ENCODE assay signal across 19 mouse cellular contexts in the genomic region with DNA sequence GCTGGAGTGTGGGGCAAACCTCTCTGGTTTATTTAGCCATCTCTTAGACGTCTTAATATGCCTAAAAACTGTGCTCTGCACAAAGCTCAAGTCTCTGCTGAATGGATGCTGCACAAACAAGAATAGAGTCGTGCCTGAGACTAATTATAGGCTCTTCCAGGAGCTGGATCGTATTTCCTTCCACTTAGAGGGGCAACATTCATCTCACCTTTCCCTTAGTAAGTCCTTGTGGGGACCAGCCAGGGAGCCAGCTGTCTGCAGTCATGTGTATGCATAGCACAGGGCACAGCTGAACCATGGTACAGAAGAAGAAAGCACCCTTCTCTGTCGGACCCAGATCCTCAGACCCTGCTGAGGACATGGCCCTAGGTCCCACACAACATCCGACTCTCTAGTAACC.
A peak's percentile ranks its signal among the peaks of the same experiment; 100 is the strongest.
DNase-seq lines count a peak whose midpoint lies in the region; ATAC-seq lines count a peak whose summit lies in the region.
"Had no signal": no experiment of that assay in that cellular context is flagged by ENCODE, and none has a peak within 500 bp of the region (broad histone marks: within the 10 kb centered on the region; RNA-seq: fewer than 3 reads in every experiment).

No protein-coding gene starts in this region.

- H3K4me1 ChIP-seq in embryonic facial prominence, embryonic 14.5 days (ENCODE audit: control insufficient read depth, insufficient read depth, low read length) = peaks cover 37% of the 10 kb centered on the region
- peaks cover 46% of the 10 kb centered on the region for H3K4me1 ChIP-seq in limb, embryonic 12.5 days (replicated peaks)
- H3K4me1 ChIP-seq: megakaryocyte, embryonic 14.5 days had no signal

- H3K4me3 ChIP-seq in embryonic facial prominence, embryonic 14.5 days (ENCODE audit: low read depth, low read length) = no peak overlapping the region
- H3K4me3 ChIP-seq in limb, embryonic 12.5 days (replicated peaks) = no peak overlapping the region
- H3K4me3 ChIP-seq: hindbrain, embryonic 12.5 days; intestine, embryonic 15.5 days; limb, embryonic 15.5 days; megakaryocyte, embryonic 14.5 days had no signal

- no peak overlapping the region for H3K9ac ChIP-seq in embryonic facial prominence, embryonic 14.5 days (ENCODE audit: low read depth, low read length)
- H3K9ac ChIP-seq in limb, embryonic 12.5 days (replicated peaks) = no peak overlapping the region
- H3K9ac ChIP-seq: hindbrain, embryonic 12.5 days; intestine, embryonic 15.5 days; limb, embryonic 15.5 days had no signal

- no peak overlapping the region for H3K4me2 ChIP-seq in embryonic facial prominence, embryonic 14.5 days (ENCODE audit: low read depth, low read length)
- no peak overlapping the region; the same call in 1 of the 2 replicates for H3K4me2 ChIP-seq in limb, embryonic 12.5 days
- H3K4me2 ChIP-seq: hindbrain, embryonic 12.5 days; intestine, embryonic 15.5 days; limb, embryonic 15.5 days had no signal

- peak; percentile 80 for ATAC-seq in embryonic facial prominence, embryonic 14.5 days (ENCODE audit: low read depth)
- peak; percentile 26; the same call in 1 of the 2 replicates for ATAC-seq in limb, embryonic 12.5 days (ENCODE audit: insufficient number of reproducible peaks, insufficient read depth, low FRiP score, low TSS enrichment, low read depth)
- ATAC-seq: intestine, embryonic 15.5 days; midbrain, embryonic 16.5 days had no signal

- peak; percentile 93 for DNase-seq in heart, adult 11 months
- DNase-seq in heart, adult 8-10 months (ENCODE audit: low spot score) = no peak
- DNase-seq in embryo, embryonic 11 days = peak; percentile 48
- peak; percentile 81 for DNase-seq in embryonic facial prominence, embryonic 14.5 days (ENCODE audit: low spot score)
- DNase-seq in left cerebral cortex, adult 18-20 months (ENCODE audit: low spot score in 2 of 2) = no peak
- DNase-seq in left cerebral cortex, adult 8-10 months (ENCODE audit: low spot score in 2 of 2) = no peak
- DNase-seq: adrenal gland, postnatal 10 days; B cell, adult 2 months; cerebellum, adult 11-12 months; layer of hippocampus, postnatal 36 days; lung, postnatal 10 days; spleen, adult 18-20 months; thymus, adult 2 months had no signal

- no peaks in the 10 kb centered on the region for H3K36me3 ChIP-seq in embryonic facial prominence, embryonic 14.5 days (ENCODE audit: control insufficient read depth, insufficient read depth, low read length)
- no peaks in the 10 kb centered on the region for H3K36me3 ChIP-seq in limb, embryonic 12.5 days
- H3K36me3 ChIP-seq: hindbrain, embryonic 12.5 days; intestine, embryonic 15.5 days; limb, embryonic 15.5 days had no signal

- H3K27ac ChIP-seq in embryonic facial prominence, embryonic 14.5 days (replicated peaks; ENCODE audit: low read depth, low read length) = 0 out of 2 replicates have a peak overlapping the region, but pooled peaks have one; percentile 40
- H3K27ac ChIP-seq in limb, embryonic 12.5 days = peak overlapping the region; percentile 56; the same call in 1 of the 2 replicates
- H3K27ac ChIP-seq: hindbrain, embryonic 12.5 days; intestine, embryonic 15.5 days; limb, embryonic 15.5 days had no signal

- 13% methylated on average over 5 of the region's 5 CpGs for WGBS in embryonic facial prominence, embryonic 14.5 days
- WGBS in limb, embryonic 12.5 days = 12% methylated on average over 5 of the region's 5 CpGs

- H3K9me3 ChIP-seq in embryonic facial prominence, embryonic 14.5 days (ENCODE audit: control insufficient read depth, low read length) = no peaks in the 10 kb centered on the region
- H3K9me3 ChIP-seq in limb, embryonic 12.5 days = no peaks in the 10 kb centered on the region
- H3K9me3 ChIP-seq: hindbrain, embryonic 12.5 days; intestine, embryonic 15.5 days; limb, embryonic 15.5 days had no signal

- no peaks in the 10 kb centered on the region for H3K27me3 ChIP-seq in embryonic facial prominence, embryonic 14.5 days (replicated peaks; ENCODE audit: control insufficient read depth, insufficient read depth, low read length)
- no peaks in the 10 kb centered on the region for H3K27me3 ChIP-seq in limb, embryonic 12.5 days
- H3K27me3 ChIP-seq: hindbrain, embryonic 12.5 days; intestine, embryonic 15.5 days; limb, embryonic 15.5 days had no signal

Comparison
In these comparisons a context has a peak if more than half of its experiments do, and no peak if none do; other contexts are left out.
1. DNase-seq: peak in heart, adult 11 months (single experiment), embryo, embryonic 11 days (single experiment) and embryonic facial prominence, embryonic 14.5 days (single experiment); none in heart, adult 8-10 months (single experiment), left cerebral cortex, adult 18-20 months (0 of 2) and left cerebral cortex, adult 8-10 months (0 of 2).